Mouse (Mus musculus): ENCODE measurements around the gene Tcf19.
A peak's percentile ranks its signal among the peaks of the same experiment; 100 is the strongest.
"Not testable (repeated sequence)": the region's sequence is repeated elsewhere in the genome, so short reads cannot be mapped to it uniquely, and the experiment has no call there.

Gene Tcf19

DNA sequence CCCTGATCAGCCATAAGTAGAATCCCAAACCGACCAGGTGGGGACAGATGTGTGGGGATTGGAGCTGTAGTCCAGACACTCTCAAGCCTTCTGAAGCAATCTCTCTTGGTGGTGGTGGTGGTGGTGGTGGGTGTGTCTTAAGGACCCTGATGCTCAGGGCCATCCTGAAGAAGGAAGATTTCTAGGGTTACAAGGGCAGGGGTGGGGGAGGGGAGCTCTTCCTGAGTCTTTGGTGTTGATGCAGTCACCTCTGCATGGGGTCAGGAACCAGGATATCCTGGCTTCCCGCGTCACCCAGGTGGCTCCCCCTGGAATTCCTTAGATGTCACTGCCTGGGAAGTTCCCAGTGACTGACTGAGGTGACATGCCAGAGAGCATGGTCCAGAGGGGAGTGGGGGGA, 15.7 kb upstream of the Tcf19 start:
- DNase-seq = no peak

DNA sequence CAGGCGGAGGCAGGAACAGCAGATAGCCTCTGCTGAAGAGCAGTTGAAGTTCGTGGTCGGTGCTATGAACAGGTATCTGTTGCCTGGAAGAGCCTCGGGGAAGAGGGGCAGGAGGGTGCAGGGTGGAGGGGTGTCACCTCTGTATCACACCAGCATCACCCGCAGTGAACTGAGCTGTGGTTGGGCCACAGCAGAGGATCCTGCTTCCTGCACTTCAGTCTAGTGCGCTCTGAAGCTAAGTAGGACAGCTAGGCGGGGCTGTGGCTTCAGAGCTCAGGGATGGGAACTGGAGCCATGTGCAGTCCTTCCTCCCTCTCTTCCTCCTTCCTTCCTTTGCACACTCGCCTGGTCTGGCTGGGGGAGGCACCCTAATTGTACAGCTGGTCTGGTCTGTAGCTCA, 10.0 kb upstream of the Tcf19 start:
- no peak for DNase-seq

DNA sequence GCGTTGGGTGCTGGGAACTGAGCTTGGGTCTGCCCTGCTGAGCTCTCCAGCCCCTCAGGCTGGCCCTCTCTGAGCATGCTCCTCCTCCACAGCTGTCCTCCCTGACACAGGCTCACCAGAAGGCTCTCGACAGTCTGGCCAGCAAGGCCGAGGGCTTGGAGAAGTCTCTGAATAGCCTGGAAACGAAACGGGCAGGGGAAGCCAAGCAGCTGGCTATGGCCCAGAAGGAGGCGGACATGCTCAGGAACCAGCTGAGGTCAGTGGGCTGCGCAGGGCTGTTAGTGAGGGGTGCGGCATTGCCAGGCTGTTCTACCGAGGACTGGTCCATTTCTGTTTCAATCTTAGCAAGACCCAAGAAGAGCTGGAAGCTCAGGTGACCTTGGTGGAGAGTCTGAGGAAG, 7.7 kb upstream of the Tcf19 start:
- DNase-seq = no peak

GRCm38 (mm10) chr17:35517526-35517925, 902 bp upstream of the Tcf19 start:
- peak; percentile 14 for DNase-seq

- DNase-seq = peak; percentile 34
Observed at GRCm38 (mm10) chr17:35515911-35516640, 548 bp downstream of the Tcf19 start.

GRCm38 (mm10) chr17:35514756-35515155, 1.9 kb downstream of the Tcf19 start:
- no peak for DNase-seq

- DNase-seq = peak; percentile 78
Observed at GRCm38 (mm10) chr17:35513886-35514285, 2.7 kb downstream of the Tcf19 start.

DNA sequence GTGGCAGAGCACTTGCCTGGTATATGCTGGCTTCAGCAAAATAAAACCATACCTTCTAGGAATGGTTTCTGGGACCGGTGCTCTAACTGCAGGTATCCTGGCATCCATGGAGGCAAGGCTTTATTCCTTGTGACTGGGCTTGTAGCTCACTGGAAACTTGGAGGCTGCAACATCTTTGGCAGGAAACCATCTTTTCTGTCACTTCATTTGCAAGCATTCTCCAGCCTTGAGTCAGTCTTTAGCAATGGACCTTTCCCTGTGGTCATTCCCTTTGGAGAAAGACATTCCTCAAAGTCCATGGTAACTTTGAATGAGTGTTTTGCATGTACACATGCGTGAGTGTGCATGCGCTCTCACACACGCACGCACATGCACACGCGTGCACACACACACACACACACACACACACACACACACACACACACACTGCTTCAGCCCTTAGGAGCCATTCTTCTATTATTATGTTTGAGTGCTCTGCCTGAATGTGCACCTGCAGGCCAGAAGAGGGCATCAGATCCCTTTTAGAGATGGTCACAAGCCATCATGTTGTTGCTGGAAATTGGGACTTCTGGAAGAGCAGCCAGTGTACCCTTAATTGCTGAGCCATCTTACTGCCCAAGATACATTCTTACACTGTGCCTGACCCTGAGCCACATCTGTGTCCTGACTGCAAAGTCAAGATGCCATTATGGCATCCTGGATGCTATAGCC, 3.6 kb downstream of the Tcf19 start:
- DNase-seq = no peak

DNA sequence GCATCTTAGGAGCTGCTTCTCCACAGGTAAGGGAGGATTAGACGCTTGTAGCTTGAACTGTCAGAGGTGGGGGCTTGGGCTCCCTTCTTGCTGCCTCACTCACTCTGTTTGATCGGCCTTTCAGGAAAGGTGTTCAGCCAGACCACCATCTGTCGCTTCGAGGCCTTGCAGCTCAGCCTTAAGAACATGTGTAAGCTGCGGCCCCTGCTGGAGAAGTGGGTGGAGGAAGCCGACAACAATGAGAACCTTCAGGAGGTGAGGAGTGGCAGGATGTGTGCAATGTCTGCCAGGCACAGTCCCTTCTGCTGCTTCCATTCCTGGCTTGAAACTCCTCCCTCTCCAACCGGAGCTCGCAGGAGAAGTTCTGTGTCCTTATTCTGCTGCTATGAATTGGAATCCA, 7.3 kb downstream of the Tcf19 start:
- no peak for DNase-seq

GRCm38 (mm10) chr17:35508279-35508678, 8.3 kb downstream of the Tcf19 start:
- DNase-seq = not testable (repeated sequence)

DNA sequence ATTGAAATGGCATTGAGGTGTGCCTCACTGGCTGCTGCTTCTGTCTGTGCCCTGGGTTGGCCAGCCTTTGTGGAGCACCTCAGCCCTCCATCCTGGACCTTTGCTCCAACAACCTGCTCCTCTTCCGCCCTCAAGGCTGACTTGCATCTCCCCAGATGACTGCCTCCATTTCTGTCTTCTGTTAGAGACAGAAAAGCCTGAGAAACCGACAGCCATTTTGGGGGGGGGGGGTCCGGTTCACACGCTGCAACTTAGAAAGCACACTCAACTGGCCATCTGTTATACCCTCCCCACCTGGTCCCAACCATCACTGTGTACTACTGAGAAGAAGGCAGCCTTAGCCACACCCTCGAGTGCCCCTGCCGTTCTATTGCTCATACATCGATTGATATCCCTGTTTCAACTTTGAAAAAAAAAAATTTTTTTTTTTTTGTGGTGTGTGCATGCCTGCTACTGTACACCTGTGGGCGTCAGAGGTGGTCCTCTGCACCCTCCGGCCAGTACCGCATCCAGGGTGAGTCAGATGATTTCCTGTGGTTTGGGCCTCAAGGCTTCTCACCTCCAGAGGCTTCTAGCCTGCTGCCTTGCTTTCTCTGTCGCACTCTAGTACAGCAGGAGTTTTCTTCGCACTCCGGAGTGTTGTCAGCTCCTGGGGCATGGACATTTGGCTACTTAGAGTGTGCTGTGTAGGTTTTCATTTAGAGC, 8.9 kb downstream of the Tcf19 start:
- no peak for DNase-seq

- DNase-seq = no peak
Observed at GRCm38 (mm10) chr17:35506881-35507280, 9.7 kb downstream of the Tcf19 start.

DNA sequence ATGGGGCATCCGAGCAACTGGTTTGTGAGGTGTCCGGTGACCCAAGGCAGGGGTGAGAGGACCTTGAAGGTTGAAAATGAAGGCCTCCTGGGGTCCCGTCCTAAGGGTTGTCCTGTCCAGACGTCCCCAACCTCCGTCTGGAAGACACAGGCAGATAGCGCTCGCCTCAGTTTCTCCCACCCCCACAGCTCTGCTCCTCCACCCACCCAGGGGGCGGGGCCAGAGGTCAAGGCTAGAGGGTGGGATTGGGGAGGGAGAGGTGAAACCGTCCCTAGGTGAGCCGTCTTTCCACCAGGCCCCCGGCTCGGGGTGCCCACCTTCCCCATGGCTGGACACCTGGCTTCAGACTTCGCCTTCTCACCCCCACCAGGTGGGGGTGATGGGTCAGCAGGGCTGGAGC, 10.8 kb downstream of the Tcf19 start, which contains the start of gene Pou5f1:
Gene Pou5f1, plus strand, starts transcription at position 243 of the 400 bp plus-strand sequence.
- DNase-seq = no peak

GRCm38 (mm10) chr17:35504628-35505481, 11.8 kb downstream of the Tcf19 start:
- no peak for DNase-seq

- no peak for DNase-seq
Observed at GRCm38 (mm10) chr17:35503849-35504248, 12.8 kb downstream of the Tcf19 start.

- no peak for DNase-seq
Observed at GRCm38 (mm10) chr17:35502762-35503161, 13.9 kb downstream of the Tcf19 start.

DNA sequence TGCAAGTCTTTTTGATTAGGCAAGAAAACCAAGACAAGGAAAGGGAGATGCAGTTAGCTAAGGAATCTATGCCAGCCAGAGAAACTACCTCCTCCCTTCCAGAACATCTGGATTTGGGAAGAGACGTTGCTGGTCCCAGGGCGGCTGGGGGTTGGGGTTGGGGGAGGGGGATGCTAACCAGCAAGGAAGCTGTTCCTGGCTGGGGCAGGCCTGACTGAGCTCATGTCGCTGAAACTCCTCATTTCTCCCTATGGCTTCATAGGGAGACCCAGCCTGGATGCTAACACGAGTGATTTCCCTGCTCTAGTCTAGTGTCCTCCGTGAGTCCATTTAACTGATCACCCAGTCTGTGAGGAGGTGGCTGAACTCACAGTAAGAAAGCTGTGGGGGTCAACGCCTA, 14.4 kb downstream of the Tcf19 start:
- DNase-seq = no peak

- no peak for DNase-seq
Observed at GRCm38 (mm10) chr17:35497124-35497523, 19.5 kb downstream of the Tcf19 start.

GRCm38 (mm10) chr17:35490320-35490719, 26.3 kb downstream of the Tcf19 start:
- no peak for DNase-seq

- DNase-seq = no peak
Observed at GRCm38 (mm10) chr17:35488041-35488440, 28.6 kb downstream of the Tcf19 start.

DNA sequence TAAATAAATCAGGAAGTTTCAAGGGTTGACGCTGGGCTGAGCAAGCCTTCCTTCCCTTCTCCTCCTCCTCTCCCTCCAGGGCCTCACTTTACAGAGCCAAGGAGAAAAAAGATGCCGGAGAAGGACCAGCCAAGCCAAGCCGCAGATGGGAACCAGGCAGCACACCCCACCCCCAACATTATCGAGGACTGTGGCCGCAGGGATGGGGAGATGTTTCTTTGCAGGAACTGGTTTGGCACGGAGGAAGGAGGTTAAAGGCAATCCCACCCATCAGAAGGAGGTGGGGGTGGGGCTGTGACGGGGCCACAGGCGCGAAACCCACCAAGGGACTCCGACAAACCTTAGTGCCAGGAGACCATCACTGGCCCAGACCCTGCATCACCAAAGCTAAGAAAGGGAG, 29.9 kb downstream of the Tcf19 start:
- DNase-seq = no peak

- no peak for DNase-seq
Observed at GRCm38 (mm10) chr17:35485702-35486101, 30.9 kb downstream of the Tcf19 start.

DNA sequence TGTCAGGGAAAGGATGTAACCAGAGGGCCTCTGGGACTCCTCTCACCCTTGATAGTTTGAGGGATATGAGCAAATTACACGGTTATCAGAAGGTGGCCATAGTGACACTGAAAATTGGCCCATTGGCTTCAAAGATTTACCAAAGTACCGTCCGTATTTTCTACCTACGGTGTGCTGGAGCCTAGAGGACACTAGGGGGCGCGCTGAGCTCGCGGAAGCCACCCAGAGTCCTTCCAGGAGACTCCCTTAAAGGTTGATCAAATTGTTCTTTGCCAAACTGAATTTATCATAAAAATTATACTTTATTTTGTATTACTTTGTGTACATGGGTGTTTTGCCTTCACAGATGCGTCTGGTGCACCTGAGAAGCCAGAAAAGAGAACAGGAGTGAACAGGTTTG, 32.6 kb downstream of the Tcf19 start:
- DNase-seq = peak; percentile 62
